Mouse (Mus musculus) thymus, adult 2 months (tissue): ENCODE results near the gene Ndst2.

ENCODE experiments used
- CTCF ChIP-seq: fragments of 200-500 bp; IDR thresholded peaks from 2 replicates; pipeline ENCODE4 v1.5.1; 2012; ENCODE audit warnings: mild to moderate bottlenecking, control low read depth, low read length, moderate library complexity, borderline replicate concordance; ENCODE audit not compliant: control insufficient read depth, poor library complexity, insufficient read depth; ENCODE audit errors: extremely low read depth
- POLR2A ChIP-seq: fragments of 200-500 bp; IDR thresholded peaks from 2 replicates; pipeline ENCODE4 v1.6.1; 2012; ENCODE audit warnings: mild to moderate bottlenecking, low read length, control low read depth, moderate library complexity; ENCODE audit not compliant: control insufficient read depth, poor library complexity, insufficient read depth; ENCODE audit errors: extremely low read depth

GRCm38 (mm10) chr14:20772808-20773207 lies 38.4 kb upstream of the Ndst2 start:
- TF ChIP-seq CTCF (no peak), POLR2A (no peak)
